Mouse (Mus musculus) kidney, adult 11 months (tissue): ENCODE measurements around the gene Klhl23.
A peak's percentile ranks its signal among the peaks of the same experiment; 100 is the strongest.

Experiments
- DNase-seq: peaks from one replicate; pipeline ENCODE4 v3.0.0; 2022

The Klhl23 gene

DNA sequence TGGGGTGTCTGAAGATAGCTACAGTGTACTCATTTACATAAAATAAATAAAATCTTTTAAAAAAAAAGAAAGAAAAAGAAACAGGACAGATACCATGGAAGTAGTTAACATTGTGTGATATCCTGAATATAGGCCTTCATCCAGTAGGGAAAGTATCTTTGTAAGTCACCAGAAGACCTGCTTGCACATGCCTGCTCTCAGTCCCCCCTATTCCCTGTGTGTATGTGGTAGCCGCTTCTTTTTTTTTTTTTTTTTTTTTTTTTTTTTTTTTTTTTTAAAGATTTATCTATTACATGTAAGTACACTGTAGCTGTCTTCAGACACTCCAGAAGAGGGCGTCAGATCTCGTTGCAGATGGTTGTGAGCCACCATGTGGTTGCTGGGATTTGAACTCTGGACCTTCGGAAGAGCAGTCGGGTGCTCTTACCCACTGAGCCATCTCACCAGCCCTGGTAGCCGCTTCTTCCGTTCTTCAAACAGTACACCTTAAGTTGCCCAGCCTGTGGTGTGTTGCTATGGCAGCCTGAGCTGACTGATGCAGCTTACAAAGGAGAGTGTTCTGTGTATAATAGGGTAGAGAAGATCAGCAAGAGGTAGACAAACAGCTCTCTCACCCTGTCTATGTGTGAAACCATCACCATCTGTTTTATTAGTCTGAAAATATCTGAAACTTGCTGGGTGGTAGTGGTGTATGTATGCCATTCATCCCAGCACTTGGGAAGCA, 15.7 kb downstream of the Klhl23 start:
- DNase-seq = no peak

DNA sequence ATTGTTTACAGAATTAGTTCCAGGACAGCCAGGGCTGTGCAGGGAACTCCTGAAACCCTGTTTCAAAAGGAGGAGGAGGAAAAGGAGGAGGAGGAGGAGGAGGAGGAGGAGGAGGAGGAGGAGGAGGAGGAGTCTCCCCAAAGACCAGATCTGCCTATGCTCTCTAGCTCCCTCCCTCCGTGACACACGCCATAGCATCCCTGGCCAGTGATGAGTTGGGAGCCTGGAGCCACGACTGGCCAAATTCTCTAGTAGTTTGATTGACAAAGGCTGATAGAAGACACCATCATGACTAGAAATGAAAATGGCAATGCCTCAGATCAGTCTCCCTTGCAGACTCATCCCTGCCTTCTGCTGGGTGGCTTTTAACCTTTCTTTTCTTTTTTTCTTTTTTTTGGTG, 16.3 kb downstream of the Klhl23 start:
- DNase-seq = no peak

DNA sequence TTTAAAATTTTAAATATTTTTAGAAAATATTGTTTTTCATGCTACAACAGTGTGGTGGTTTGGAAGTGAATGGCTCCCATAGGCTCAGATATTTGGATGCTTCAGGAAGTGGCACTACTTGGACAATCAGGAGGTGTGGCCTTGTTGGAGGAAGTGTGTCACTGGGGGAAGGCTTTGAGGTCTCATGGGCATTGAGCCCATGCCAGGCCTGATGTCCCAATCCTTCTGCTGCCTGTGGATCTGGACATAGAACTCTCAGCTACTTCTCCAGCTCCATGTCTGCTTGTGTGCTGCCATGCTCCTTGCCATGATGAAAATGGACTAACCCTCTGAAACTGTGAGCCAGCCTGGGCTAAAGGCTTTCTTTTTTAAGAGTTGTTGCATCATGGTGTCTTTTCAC, 17.0 kb downstream of the Klhl23 start:
- DNase-seq = no peak

DNA sequence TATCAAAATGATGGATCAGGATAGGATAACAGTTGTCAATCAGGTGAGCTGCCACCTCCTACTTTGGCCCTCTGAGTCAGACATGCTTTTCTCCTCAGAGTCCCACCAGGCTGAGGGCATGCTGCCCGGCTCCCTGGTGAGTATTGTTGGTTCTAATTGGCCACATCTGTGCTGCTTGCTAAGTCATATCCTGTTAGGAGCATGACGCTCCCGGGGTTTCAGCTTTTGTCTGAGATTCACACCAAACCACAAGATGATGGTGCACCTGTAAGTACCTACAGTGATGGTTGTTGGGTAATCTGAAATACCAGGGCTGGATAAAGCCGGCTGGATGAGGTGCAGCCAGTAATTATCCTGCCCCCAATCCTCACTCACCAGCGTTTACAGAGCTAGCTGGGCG, 18.5 kb downstream of the Klhl23 start:
- DNase-seq = no peak

DNA sequence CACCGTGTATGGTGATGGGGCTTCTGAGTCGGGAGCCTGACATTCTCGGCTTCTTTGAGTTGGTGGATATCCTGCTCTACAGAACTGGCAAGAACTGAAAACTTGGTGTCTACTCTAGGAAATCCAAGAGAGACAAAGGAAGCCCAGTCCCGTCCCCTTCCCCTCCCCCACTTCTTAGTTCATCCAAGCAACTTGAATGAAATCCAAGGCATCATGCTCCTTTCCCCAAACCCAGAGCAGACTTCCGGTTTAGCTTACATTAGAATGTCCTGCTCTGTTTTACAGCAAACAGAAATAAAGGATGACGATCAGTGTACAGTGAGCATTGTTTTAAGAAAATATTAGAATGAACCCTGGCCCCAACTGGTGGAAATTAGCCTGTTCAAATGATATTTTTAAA, 27.5 kb downstream of the Klhl23 start:
- no peak for DNase-seq

DNA sequence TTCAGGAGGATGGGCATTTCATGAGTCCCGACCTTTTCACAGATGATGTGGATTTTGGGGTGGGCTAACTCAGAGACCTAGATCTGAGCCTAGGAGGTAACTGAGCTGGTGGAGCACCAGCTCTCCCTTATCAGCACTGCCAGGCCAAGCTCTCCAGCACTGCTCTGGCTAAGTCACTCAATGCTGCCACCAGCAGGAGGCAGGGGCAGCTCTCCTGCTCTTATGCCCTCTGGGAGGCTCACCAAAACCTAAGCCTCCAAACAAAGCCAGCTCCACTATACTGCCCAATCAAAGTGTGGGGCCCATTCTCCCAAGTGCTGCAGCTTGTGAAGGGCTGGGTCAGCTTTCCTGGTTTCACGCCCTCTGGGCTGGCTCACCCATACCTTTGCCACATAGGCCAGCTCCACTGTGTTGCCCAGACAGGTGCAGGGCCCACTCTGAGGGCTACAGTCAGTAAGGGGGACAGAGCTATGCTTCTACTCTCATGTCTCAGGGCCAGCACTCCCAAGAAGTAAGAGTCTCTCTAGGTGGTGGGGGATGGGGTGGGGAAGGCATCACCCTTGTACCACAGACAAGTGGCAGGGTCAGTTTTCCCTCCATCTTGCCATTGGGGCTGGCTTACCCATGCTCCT, 29.8 kb downstream of the Klhl23 start:
- no peak for DNase-seq

DNA sequence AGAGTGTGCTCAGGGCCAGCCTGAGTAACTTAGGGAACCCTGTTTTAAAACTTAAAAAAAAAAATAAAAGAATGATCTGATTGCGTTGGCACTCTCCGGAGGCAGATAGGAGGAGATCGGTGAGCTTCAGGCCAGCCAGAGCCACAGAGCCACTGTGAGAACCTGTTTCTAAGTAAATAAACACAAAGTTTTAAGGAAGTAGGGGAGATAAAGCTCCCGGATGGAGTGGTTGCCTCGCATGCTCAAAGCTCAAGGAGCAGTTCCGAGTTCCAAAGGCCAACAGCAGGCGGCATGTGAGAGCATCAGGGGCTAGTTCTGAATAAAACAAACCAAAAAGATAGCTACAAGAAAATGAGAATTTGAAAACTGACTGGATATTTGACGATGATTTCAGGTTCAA, 34.6 kb downstream of the Klhl23 start:
- no peak for DNase-seq

DNA sequence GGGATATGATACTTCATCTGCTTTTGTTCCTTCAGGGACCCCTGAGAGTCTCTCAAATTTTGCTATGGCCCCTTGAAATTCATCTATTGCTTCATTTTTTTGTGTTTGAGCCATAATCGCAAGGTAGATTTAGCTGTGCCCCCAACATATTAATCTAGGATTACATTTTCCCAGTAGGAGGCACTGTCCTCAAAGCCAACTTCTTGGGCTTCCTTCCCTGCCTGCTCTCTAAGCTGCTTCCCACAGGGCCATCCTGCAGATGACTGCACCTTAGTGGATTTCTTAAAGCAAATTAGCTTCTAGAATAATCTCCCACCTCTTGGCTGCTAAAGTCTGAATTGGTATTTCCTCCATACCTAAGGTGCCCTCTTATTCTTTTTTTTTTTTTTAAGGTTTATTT, 36.1 kb downstream of the Klhl23 start:
- no peak for DNase-seq

DNA sequence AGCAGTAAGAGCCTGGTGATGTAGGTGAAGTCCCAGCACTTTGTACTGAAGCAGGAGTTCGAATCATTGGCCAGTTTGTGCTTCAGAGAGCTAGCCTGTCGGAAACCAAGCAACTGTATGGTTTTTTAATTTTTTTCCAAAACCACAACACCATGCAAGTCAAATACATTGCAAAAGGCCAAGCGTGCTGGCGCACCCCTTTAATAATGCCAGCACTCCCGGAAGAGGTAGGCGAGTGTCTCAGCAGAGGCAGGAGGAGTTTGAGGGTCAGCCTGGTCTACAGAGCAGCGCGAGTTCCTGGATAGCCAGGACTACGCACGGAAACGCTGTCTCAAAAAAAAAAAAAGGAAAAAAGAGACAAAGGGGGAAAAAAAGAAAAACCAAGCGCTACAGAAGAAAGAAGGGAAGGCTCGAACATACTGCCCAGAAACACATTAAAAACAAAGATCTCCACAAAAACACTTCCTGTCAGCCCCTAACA, 39.3 kb downstream of the Klhl23 start:
- DNase-seq = peak; percentile 38

DNA sequence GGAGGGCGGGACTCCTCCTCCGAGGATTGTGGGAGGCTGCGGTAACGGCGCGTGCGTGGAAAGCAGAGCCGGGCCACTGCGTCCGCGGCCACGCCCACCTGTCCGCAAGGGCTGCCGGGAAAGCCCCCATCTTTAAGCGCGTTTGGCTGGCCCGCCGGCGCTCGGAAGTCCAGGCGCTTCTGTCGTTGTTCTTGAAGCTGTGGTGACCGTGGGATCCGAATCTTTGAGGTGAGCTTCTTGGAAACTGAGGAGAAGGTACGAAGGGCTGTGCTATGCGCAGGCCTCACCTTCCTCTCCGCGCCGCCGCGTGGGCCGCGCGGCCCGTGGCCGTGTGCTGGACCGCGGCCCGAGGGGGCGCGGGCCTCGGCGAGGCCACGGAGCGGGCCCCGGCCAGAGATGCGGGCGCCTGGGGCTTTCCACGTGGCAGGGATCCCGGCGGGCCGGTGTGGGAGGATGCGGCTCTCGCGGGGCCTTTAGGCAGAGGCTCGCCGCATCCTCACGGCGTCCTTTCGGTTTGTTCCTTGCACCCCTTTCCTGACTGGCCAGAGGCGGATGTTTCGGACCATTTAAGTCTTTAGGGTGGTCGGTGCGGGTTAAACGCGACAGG, 39.8 kb downstream of the Klhl23 start, which contains the start of gene Ssb:
TSS of gene Ssb (plus strand) at position 78 of the 607 bp plus-strand sequence.
- peak; percentile 90 for DNase-seq

DNA sequence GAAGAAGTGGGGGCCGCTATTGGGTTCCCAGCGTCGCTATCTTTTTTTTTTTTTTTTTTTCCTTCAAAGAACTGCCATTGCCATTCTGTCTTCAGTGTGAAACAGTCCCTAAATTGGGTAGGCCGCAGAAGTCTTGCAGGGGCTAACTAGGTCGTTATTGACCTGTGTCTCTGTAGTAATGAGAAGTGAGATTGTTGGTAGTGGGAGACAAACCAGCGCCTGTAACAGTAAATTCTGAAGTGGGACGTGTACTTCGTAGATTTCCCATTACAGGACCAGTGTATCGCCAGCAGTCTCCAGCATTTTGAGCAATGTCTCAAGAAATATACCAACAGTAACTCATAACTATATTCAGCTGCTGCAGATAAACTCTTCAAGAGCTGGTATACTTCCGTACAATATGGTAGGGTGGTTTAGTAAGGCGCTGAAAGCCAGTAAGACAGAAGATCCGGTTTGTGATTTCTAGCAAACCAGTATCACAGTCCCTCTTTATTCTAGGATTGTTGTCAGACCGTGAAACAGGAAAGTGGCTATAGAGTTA, 40.4 kb downstream of the Klhl23 start:
- DNase-seq = no peak

DNA sequence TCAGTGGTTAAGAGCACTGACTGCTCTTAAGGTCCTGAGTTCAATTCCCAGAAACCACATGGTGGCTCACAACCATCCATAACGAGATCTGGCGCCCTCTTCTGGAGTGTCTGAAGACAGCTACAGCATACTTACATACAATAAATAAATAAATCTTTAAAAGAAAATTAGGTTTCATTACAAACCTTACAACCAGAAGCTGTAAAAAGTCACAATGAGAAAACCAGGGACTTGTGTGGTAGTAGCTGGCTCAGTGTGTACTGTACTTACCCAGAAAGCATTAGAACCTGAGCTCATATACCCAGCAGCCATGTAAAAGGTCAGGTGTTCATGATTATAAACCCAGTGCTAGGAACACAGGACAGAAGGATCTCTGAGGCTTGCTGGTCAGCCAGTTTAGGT, 62.2 kb downstream of the Klhl23 start:
- DNase-seq = no peak

DNA sequence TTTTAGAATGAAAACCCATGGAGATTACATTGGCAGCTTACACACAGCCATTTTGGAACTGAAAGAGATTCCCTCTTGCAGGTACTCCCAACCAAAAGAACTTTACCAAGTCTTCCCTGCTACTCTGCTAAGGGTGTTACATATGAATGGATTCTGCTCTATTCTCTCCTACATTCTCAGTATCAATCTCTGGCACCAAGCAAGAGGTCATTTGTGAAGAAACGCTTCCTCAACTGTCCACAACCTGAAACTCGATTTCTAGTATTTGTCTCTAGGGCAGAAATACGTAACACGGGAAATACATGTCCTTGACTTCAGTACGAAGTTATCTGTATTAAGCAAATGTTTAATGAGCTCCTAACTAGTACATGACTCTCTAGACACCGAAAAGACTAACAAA, 62.8 kb downstream of the Klhl23 start:
- no peak for DNase-seq

DNA sequence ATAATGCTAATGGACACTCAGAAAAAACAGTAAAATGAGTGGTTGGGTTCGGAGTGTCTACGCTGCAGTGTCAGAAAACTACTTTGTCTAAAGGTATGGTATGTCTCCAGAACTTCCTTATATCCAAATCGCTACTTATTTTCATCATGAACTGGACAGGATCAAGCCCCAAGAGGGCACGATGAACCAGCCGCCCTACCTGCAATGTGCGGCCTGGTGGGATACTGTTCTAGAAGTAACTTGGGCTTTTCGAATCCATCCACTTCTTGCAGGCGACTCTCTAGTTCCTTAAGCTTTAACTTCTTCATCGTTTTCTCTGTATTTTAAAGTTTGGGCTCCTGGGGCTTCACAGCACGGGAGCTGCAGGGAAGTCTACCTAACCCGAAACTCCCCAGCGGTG, 63.3 kb downstream of the Klhl23 start:
- no peak for DNase-seq

DNA sequence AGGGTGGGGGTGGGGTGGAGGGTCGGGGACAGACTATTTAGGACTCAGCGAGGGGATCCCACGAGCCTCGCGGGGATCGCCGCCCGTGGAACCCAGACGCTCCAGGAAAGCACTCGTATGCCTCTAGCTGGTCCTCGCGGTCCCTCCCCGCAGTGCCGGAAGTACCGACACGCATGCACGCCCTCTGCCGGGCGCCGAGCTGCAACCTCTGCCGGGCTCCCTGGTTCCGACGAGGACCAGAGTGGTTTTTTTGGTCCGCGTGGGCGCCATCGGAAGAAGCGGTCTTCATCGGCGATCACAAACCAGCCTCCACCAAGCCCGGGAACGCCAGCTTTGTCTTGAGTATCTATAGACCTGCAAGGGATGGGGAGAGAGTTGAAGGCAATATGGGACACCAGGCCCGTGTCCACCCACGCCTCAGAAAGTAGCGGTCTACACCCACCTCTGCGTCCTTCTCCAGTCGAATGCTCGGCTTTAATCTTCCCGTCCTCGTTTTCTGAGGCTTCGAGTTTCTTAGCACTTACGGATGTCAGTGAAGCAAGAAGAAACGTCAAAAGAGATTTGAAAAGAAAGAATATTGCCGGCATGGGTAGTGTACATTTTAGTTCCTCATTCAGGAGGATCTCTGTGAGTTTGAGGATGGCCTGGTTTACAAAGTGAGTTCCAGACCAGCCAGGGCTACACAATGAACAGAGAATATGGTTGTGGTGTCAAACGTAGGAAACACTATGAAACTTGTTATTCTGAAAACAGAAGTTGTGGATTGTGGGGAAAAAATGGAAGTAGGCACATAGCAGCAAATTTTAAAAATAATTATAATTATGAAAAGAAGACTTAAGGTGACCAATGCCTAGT, 63.9 kb downstream of the Klhl23 start, which contains the start of gene Mettl5:
TSS of gene Mettl5 (minus strand) at position 165 of the 855 bp plus-strand sequence.
- peak; percentile 76 for DNase-seq
